Mouse (Mus musculus) erythroblast, embryonic 14.5 days (primary cell): ENCODE measurements around the gene Ccdc122. TPM values are rescaled to one million over a fixed set of nuclear protein-coding genes. Genes with fewer than 3 reads are reported as not detected.

Source experiments
- H3K27me3 ChIP-seq: 2 replicates; pipeline ENCODE4 v1.6.1; 2012; ENCODE audit warnings: inconsistent platforms; ENCODE audit not compliant: control insufficient read depth
- H3K36me3 ChIP-seq: 2 replicates; pipeline ENCODE4 v1.6.1; 2012; ENCODE audit warnings: mild to moderate bottlenecking, inconsistent platforms; ENCODE audit not compliant: control insufficient read depth
- H3K4me1 ChIP-seq: 2 replicates; pipeline ENCODE4 v1.6.1; 2012; ENCODE audit warnings: inconsistent platforms; ENCODE audit not compliant: control insufficient read depth
- H3K4me3 ChIP-seq: replicated peaks from 2 replicates; pipeline ENCODE3; 2012; ENCODE audit warnings: moderate library complexity, mild to moderate bottlenecking, inconsistent platforms
- H3K9me3 ChIP-seq: 2 replicates; pipeline ENCODE4 v1.6.1; 2012; ENCODE audit warnings: low read length, inconsistent platforms, mixed read lengths; ENCODE audit not compliant: control insufficient read depth
- GATA1 ChIP-seq: IDR thresholded peaks from 2 replicates; pipeline ENCODE4 v1.6.1; 2012; ENCODE audit warnings: low read length, inconsistent platforms, mixed read lengths
- TAL1 ChIP-seq: IDR thresholded peaks from 3 replicates; pipeline ENCODE4 v1.6.1; 2012; ENCODE audit warnings: low read length, inconsistent platforms, mixed read lengths
- polyA plus RNA-seq: library from polyadenylated mRNA; stranded (reverse); fragments of >175 nt; gene quantifications from 2 replicates; pipeline ENCODE4 v1.2.3, GENCODE M21; 2012

The Ccdc122 gene
- polyA plus RNA-seq, 1 experiment = not detected

DNA sequence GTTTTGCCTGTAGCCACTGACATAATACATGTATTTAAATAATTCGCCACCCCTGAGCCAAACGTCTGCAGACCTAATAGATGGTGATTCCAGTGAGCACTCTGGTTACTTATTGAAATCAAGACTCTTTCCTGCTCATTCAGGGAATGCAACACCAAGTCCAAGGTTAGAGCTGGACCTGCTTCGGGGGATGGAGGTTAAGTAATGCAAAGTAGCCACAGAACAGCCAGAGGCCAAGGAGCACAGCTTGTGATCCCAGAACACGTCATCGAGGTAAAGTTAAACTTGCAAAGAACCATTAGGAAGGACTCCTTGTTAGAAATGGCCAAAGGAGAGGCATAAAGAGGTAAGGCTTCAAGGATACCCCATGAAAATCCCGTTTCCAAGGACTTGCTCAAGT, 114.0 kb downstream of the Ccdc122 start:
- H3K4me1 ChIP-seq = no peaks in the 10 kb centered on the region
- TF ChIP-seq GATA1 (no peak), TAL1 (no peak)

GRCm38 (mm10) chr14:77151431-77151830, 114.9 kb downstream of the Ccdc122 start:
- Histone ChIP-seq H3K4me3 (no peak overlapping the region), H3K36me3 (no peaks in the 10 kb centered on the region), H3K27me3 (peaks cover 16% of the 10 kb centered on the region), H3K4me1 (no peaks in the 10 kb centered on the region), H3K9me3 (peaks cover 7% of the 10 kb centered on the region; the same call in 1 of the 2 replicates)
- TF ChIP-seq GATA1 (no peak), TAL1 (no peak)

More for the DNA sequence above, 114.0 kb downstream of the Ccdc122 start:
- peaks cover 7% of the 10 kb centered on the region for H3K27me3 ChIP-seq
- H3K9me3 ChIP-seq = peaks cover 7% of the 10 kb centered on the region; the same call in 1 of the 2 replicates
- no peak overlapping the region for H3K4me3 ChIP-seq
- no peaks in the 10 kb centered on the region for H3K36me3 ChIP-seq

DNA sequence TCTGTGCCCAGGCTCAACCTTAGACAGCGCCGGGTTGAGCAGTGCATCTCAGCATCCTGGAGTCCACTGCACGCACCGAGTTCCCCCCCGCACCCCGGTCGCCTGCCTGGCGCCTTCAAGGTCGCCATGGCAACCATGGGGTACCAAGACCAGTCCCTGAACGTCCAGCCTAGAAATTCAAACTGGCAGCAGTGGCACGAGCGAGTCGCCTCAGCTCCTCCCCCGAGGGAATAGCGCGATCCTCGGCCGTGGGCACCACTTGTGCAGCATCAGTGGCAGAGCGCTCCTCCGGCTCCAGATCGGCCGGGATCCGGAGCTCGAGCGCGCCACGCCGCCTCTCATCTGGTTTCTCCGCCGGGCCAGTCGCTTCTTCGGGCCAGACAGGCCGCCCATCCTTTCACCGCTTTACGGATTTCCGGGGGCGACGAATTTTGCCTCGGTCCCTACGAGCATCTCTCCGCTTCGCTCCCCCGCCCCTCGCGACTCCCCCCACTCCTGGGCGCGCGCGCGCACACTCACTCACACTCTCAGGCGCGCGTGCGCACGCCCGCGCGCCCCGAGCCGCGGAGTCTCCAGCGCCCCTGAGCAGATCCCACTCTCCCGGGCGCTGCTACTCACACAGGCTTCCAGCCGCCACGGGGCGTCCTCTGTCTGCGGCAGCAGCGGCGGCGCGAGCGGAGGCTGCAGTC, 119.8 kb downstream of the Ccdc122 start, which contains the start of gene Enox1:
Gene Enox1, plus strand, starts transcription at position 542 of the 689 bp plus-strand sequence.
- Histone ChIP-seq H3K4me3 (peak within 1 kb of the TSS; percentile 18), H3K27me3 (peaks cover 37% of the 10 kb centered on the region), H3K4me1 (no peaks in the 10 kb centered on the region), H3K36me3 (no peaks in the 10 kb centered on the region), H3K9me3 (peaks cover 2% of the 10 kb centered on the region; the same call in 1 of the 2 replicates)
- TF ChIP-seq GATA1 = no peak
- TF ChIP-seq TAL1 = no peak

GRCm38 (mm10) chr14:77156911-77157504, 120.4 kb downstream of the Ccdc122 start:
- H3K4me3 ChIP-seq = peak overlapping the region; percentile 18

DNA sequence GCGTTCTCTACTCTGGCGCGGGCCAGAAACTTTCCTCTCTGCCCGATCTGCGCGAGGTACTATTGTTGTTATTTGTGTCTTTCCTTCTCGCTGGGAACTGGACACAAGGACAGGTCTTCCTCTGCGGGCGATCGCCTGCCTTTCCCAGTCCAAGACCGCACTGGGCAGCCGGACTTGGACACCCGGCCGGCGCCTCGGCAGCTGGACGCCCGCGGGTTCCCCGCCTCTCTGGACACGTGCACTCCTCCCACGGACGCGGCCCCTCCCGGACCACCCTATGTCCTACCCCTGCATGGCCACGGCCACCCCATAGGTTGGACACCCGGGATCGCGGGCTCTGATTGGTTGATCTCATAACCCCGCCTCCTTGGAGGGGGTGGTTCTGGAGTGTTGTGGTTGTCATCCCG, 120.9 kb downstream of the Ccdc122 start:
- no peak for TF ChIP-seq GATA1
- Histone ChIP-seq H3K36me3 (no peaks in the 10 kb centered on the region), H3K4me3 (no peak overlapping the region), H3K9me3 (no peaks in the 10 kb centered on the region), H3K27me3 (peaks cover 37% of the 10 kb centered on the region), H3K4me1 (no peaks in the 10 kb centered on the region)

More at GRCm38 (mm10) chr14:77156911-77157504, 120.4 kb downstream of the Ccdc122 start:
- Histone ChIP-seq H3K9me3 (no peaks in the 10 kb centered on the region), H3K36me3 (no peaks in the 10 kb centered on the region), H3K27me3 (peaks cover 37% of the 10 kb centered on the region), H3K4me1 (no peaks in the 10 kb centered on the region)
- TF ChIP-seq TAL1 = no peak
- no peak for TF ChIP-seq GATA1

- Histone ChIP-seq H3K36me3 (no peaks in the 10 kb centered on the region), H3K4me3 (no peak overlapping the region), H3K4me1 (no peaks in the 10 kb centered on the region), H3K9me3 (peaks cover 2% of the 10 kb centered on the region; the same call in 1 of the 2 replicates), H3K27me3 (peaks cover 37% of the 10 kb centered on the region)
- no peak for TF ChIP-seq GATA1
- TF ChIP-seq TAL1 = no peak
Measured at GRCm38 (mm10) chr14:77159397-77159796, 122.8 kb downstream of the Ccdc122 start.

Other genes starting within 250 kb of the Ccdc122 start
- gene Lacc1, start 132 bp downstream of the Ccdc122 start, polyA plus RNA-seq = not detected in 2 replicates
- not detected in 2 replicates for gene Enox1, start 120.0 kb downstream of the Ccdc122 start, polyA plus RNA-seq